Comparison of ENCODE assay signal across 8 mouse cellular contexts in the genomic region with DNA sequence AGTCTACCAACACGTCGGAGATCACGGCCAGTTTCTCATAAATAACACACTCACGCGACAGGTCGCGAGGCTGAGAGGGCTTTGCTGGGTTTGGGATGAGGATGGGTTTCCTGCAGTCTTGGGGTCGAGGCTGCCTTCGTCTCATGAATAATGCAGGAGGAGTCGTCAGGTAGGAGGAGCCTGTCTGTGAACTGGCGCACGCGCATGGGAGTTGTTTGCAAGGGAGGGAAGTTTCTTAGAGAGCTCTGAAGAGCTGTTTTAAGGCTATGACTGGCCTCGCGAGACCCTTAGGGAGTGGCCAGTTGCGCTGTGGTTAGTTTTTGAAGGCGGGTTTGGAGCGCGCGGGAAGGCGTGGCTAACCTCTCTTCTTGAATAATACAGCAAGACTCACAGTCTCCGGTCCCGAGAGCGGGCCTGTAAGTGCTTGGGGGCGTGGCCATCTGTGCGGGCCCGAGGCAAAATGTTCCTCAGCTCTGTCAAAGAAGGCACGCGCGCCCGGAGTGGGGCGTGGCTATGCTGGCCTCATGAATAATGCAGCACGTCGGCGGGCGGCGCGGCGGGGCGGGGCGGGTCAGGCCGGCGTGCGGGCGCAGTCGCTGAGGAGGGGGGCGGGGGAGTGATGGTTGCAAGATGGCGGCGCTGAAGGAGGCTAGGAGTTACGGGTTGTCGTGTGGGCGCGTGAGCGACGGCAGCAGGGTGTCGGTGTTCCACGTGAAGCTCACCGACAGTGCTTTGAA. TPM values are rescaled to one million over a fixed set of nuclear protein-coding genes. Genes with fewer than 3 reads are reported as not detected.
DNase-seq lines count a peak whose midpoint lies in the region; ATAC-seq lines count a peak whose summit lies in the region.

Gene Ell, plus strand, starts transcription at position 381 of the 737 bp plus-strand sequence.

- ATAC-seq in hindbrain, embryonic 15.5 days (ENCODE audit: low FRiP score, low read depth), result peak; percentile 91

- H3K4me2 ChIP-seq in hindbrain, embryonic 15.5 days, result peak within 1 kb of the TSS; percentile 91

- peak within 1 kb of the TSS; percentile 96 for H3K27ac ChIP-seq in hindbrain, embryonic 15.5 days (replicated peaks)

- no peaks in the 10 kb centered on the region for H3K9me3 ChIP-seq in hindbrain, embryonic 15.5 days

- peak within 1 kb of the TSS; percentile 79 for H3K9ac ChIP-seq in hindbrain, embryonic 15.5 days

- H3K36me3 ChIP-seq in hindbrain, embryonic 15.5 days, result peaks cover 20% of the 10 kb centered on the region

- peak; percentile 98 for DNase-seq in T-cell, adult 2 months (ENCODE audit: low spot score)
- DNase-seq in cerebellum, postnatal 36 days, result peak; percentile 99
- peak; percentile 99 for DNase-seq in frontal cortex, postnatal 36 days (ENCODE audit: low spot score in 2 of 2)
- peak; percentile 99 for DNase-seq in left cerebral cortex, adult 11 months (ENCODE audit: low spot score)
- DNase-seq in lung, postnatal 4 days, result peak; percentile 100
- peak; percentile 95 for DNase-seq in retina, postnatal 7 days (ENCODE audit: low read depth, low spot score)
- DNase-seq in urinary bladder, adult 2 months (ENCODE audit: low spot score), result peak; percentile 99

- peak within 1 kb of the TSS; percentile 78 for H3K4me3 ChIP-seq in hindbrain, embryonic 15.5 days

- H3K27me3 ChIP-seq in hindbrain, embryonic 15.5 days, result no peaks in the 10 kb centered on the region

- H3K4me1 ChIP-seq in hindbrain, embryonic 15.5 days (replicated peaks), result peaks cover 46% of the 10 kb centered on the region

- under 1% methylated on average over 58 of the region's 58 CpGs for WGBS in hindbrain, embryonic 15.5 days

RNA-seq across cellular contexts. Expression of gene Ell, which starts in this region (rescaled TPM):
- polyA plus RNA-seq in hindbrain, embryonic 15.5 days (2015; fragmentation: Nextera tagmentation; extraction: Ambion mirVana), result 15.1 and 20.9 TPM in 2 replicates
- polyA plus RNA-seq in urinary bladder, adult 2 months (2012; rRNA removed), result 21.3 and 26.9 TPM in 2 replicates

Comparison
In these comparisons a context has a peak if more than half of its experiments do, and no peak if none do; other contexts are left out.
1. Peak in every context shown above with its lines: DNase-seq, ATAC-seq, H3K4me3 ChIP-seq and H3K27ac ChIP-seq.